Mouse (Mus musculus) embryonic facial prominence, embryonic 15.5 days (tissue): ENCODE measurements at regions not wholly inside any gene's neighbourhood (a gene's known extent, or its start where the extent isn't known, plus 50 kb on each side); places are given as distances from the start of the nearest gene placed in this dataset.

Source experiments
- ATAC-seq: fragments of 200-750 bp; cut with Nextera tagmentation; 2 replicates; pipeline ENCODE4 v1.8.0; 2017; ENCODE audit warnings: low read depth, moderate TSS enrichment; ENCODE audit not compliant: insufficient number of reproducible peaks, low FRiP score, low TSS enrichment
- H3K27ac ChIP-seq: fragments of 300-500 bp; sonication (generic); replicated peaks from 2 replicates; pipeline ENCODE4 v1.5.1; 2015; ENCODE audit warnings: mild to moderate bottlenecking, inconsistent platforms
- H3K27me3 ChIP-seq: fragments of 300-500 bp; sonication (generic); 2 replicates; pipeline ENCODE4 v1.6.1; 2015; ENCODE audit warnings: inconsistent platforms
- H3K36me3 ChIP-seq: fragments of 300-500 bp; sonication (generic); 2 replicates; pipeline ENCODE4 v1.6.1; 2015; ENCODE audit warnings: mild to moderate bottlenecking, inconsistent platforms
- H3K4me1 ChIP-seq: fragments of 300-500 bp; sonication (generic); 2 replicates; pipeline ENCODE4 v1.6.1; 2015; ENCODE audit warnings: inconsistent platforms
- H3K4me2 ChIP-seq: fragments of 300-500 bp; sonication (generic); replicated peaks from 2 replicates; pipeline ENCODE4 v1.6.1; 2015; ENCODE audit warnings: mild to moderate bottlenecking, inconsistent platforms
- H3K4me3 ChIP-seq: fragments of 300-500 bp; sonication (generic); replicated peaks from 2 replicates; pipeline ENCODE4 v1.5.1; 2015; ENCODE audit warnings: mild to moderate bottlenecking, inconsistent platforms
- H3K9ac ChIP-seq: fragments of 300-500 bp; sonication (generic); 2 replicates; pipeline ENCODE4 v1.6.1; 2015; ENCODE audit warnings: inconsistent platforms
- H3K9me3 ChIP-seq: fragments of 300-500 bp; sonication (generic); replicated peaks from 2 replicates; pipeline ENCODE4 v1.6.1; 2016; ENCODE audit warnings: inconsistent platforms
- WGBS: fragments of 180-500 bp; shearing (Covaris S2); methylation state at CpG from one replicate; pipeline ENCODE4 v1.1.7; 2015; 5-methylcytosine and 5-hydroxymethylcytosine counted together

GRCm38 (mm10) chr4:140463296-140463695 lies 202.5 kb downstream of the Arhgef10l start:
- H3K9ac ChIP-seq, result no peak overlapping the region
- no peak overlapping the region for H3K4me2 ChIP-seq
- no peak overlapping the region for H3K27ac ChIP-seq
- H3K36me3 ChIP-seq, result no peaks in the 10 kb centered on the region
- no peaks in the 10 kb centered on the region for H3K27me3 ChIP-seq
- H3K9me3 ChIP-seq, result no peaks in the 10 kb centered on the region
- no peak overlapping the region for H3K4me3 ChIP-seq
- WGBS, result 38% methylated on average over 7 of the region's 7 CpGs
- ATAC-seq, result no peak
- H3K4me1 ChIP-seq, result no peaks in the 10 kb centered on the region

- Histone ChIP-seq H3K4me3 (no peak overlapping the region), H3K27me3 (no peaks in the 10 kb centered on the region), H3K9me3 (no peaks in the 10 kb centered on the region), H3K9ac (no peak overlapping the region), H3K4me1 (no peaks in the 10 kb centered on the region), H3K27ac (no peak overlapping the region), H3K36me3 (no peaks in the 10 kb centered on the region), H3K4me2 (no peak overlapping the region)
- 89% methylated on average over 16 of the region's 16 CpGs for WGBS
- no peak for ATAC-seq
Observed at GRCm38 (mm10) chr4:140461317-140461716, 204.5 kb downstream of the Arhgef10l start.

- no peak overlapping the region for H3K4me2 ChIP-seq
- WGBS, result 83% methylated on average over 10 of the region's 10 CpGs
- H3K4me3 ChIP-seq, result no peak overlapping the region
- H3K27me3 ChIP-seq, result no peaks in the 10 kb centered on the region
- ATAC-seq, result no peak
- H3K9ac ChIP-seq, result no peak overlapping the region
- no peaks in the 10 kb centered on the region for H3K4me1 ChIP-seq
- no peaks in the 10 kb centered on the region for H3K36me3 ChIP-seq
- H3K9me3 ChIP-seq, result no peaks in the 10 kb centered on the region
- no peak overlapping the region for H3K27ac ChIP-seq
Observed at GRCm38 (mm10) chr4:140449062-140449461, 202.5 kb upstream of the Igsf21 start.

- no peak overlapping the region for H3K27ac ChIP-seq
- no peaks in the 10 kb centered on the region for H3K27me3 ChIP-seq
- no peak for ATAC-seq
- H3K9me3 ChIP-seq, result no peaks in the 10 kb centered on the region
- WGBS, result 85% methylated on average over 6 of the region's 6 CpGs
- no peaks in the 10 kb centered on the region for H3K36me3 ChIP-seq
- no peak overlapping the region for H3K4me3 ChIP-seq
- no peak overlapping the region for H3K9ac ChIP-seq
- H3K4me2 ChIP-seq, result no peak overlapping the region
- no peaks in the 10 kb centered on the region for H3K4me1 ChIP-seq
Observed at GRCm38 (mm10) chr4:140446455-140446854, 199.9 kb upstream of the Igsf21 start.

- no peak for ATAC-seq
- WGBS, result 75% methylated on average over 5 of the region's 5 CpGs
- Histone ChIP-seq H3K9me3 (no peaks in the 10 kb centered on the region), H3K4me3 (no peak overlapping the region), H3K4me1 (no peaks in the 10 kb centered on the region), H3K36me3 (no peaks in the 10 kb centered on the region), H3K9ac (no peak overlapping the region), H3K4me2 (no peak overlapping the region), H3K27ac (no peak overlapping the region), H3K27me3 (no peaks in the 10 kb centered on the region)
Observed at GRCm38 (mm10) chr4:140445931-140446330, 199.3 kb upstream of the Igsf21 start.

- H3K36me3 ChIP-seq, result no peaks in the 10 kb centered on the region
- no peaks in the 10 kb centered on the region for H3K9me3 ChIP-seq
- H3K27me3 ChIP-seq, result no peaks in the 10 kb centered on the region
- H3K4me3 ChIP-seq, result no peak overlapping the region
- no peak for ATAC-seq
- H3K27ac ChIP-seq, result no peak overlapping the region
- no peaks in the 10 kb centered on the region for H3K4me1 ChIP-seq
- no peak overlapping the region for H3K9ac ChIP-seq
- 75% methylated on average over 6 of the region's 6 CpGs for WGBS
- no peak overlapping the region for H3K4me2 ChIP-seq
Observed at GRCm38 (mm10) chr4:140443221-140443620, 196.6 kb upstream of the Igsf21 start.

- H3K9ac ChIP-seq, result no peak overlapping the region
- no peak for ATAC-seq
- no peak overlapping the region for H3K4me2 ChIP-seq
- no peak overlapping the region for H3K27ac ChIP-seq
- no peaks in the 10 kb centered on the region for H3K4me1 ChIP-seq
- no peak overlapping the region for H3K4me3 ChIP-seq
- no peaks in the 10 kb centered on the region for H3K36me3 ChIP-seq
- no peaks in the 10 kb centered on the region for H3K9me3 ChIP-seq
- WGBS, result 84% methylated on average over 8 of the region's 8 CpGs
- no peaks in the 10 kb centered on the region for H3K27me3 ChIP-seq
Observed at GRCm38 (mm10) chr4:140441805-140442204, 195.2 kb upstream of the Igsf21 start.

GRCm38 (mm10) chr4:140439856-140440255 lies 193.3 kb upstream of the Igsf21 start:
- Histone ChIP-seq H3K4me1 (no peaks in the 10 kb centered on the region), H3K4me2 (no peak overlapping the region), H3K9ac (no peak overlapping the region), H3K36me3 (no peaks in the 10 kb centered on the region), H3K9me3 (no peaks in the 10 kb centered on the region), H3K4me3 (no peak overlapping the region), H3K27me3 (no peaks in the 10 kb centered on the region), H3K27ac (no peak overlapping the region)
- no peak for ATAC-seq
- 20% methylated on average over 3 of the region's 3 CpGs for WGBS

- no peak overlapping the region for H3K9ac ChIP-seq
- H3K4me2 ChIP-seq, result no peak overlapping the region
- no peak overlapping the region for H3K27ac ChIP-seq
- no peak for ATAC-seq
- no peaks in the 10 kb centered on the region for H3K4me1 ChIP-seq
- no peaks in the 10 kb centered on the region for H3K9me3 ChIP-seq
- H3K36me3 ChIP-seq, result no peaks in the 10 kb centered on the region
- H3K4me3 ChIP-seq, result no peak overlapping the region
- H3K27me3 ChIP-seq, result no peaks in the 10 kb centered on the region
- 48% methylated on average over 3 of the region's 3 CpGs for WGBS
Observed at GRCm38 (mm10) chr4:140436030-140436429, 189.4 kb upstream of the Igsf21 start.

- Histone ChIP-seq H3K9ac (no peak overlapping the region), H3K9me3 (no peaks in the 10 kb centered on the region), H3K4me1 (no peaks in the 10 kb centered on the region), H3K4me3 (no peak overlapping the region), H3K4me2 (no peak overlapping the region), H3K27me3 (no peaks in the 10 kb centered on the region), H3K36me3 (no peaks in the 10 kb centered on the region), H3K27ac (no peak overlapping the region)
- ATAC-seq, result no peak
- 67% methylated on average over 11 of the region's 11 CpGs for WGBS
Observed at GRCm38 (mm10) chr4:140433744-140434542, 187.4 kb upstream of the Igsf21 start.

GRCm38 (mm10) chr4:140432101-140432500 lies 185.5 kb upstream of the Igsf21 start:
- WGBS, result 72% methylated on average over 7 of the region's 7 CpGs

GRCm38 (mm10) chr4:140427039-140427438 lies 180.5 kb upstream of the Igsf21 start:
- ATAC-seq, result no peak
- Histone ChIP-seq H3K9ac (no peak overlapping the region), H3K4me2 (no peak overlapping the region), H3K4me1 (no peaks in the 10 kb centered on the region), H3K9me3 (no peaks in the 10 kb centered on the region), H3K27ac (no peak overlapping the region), H3K4me3 (no peak overlapping the region), H3K36me3 (no peaks in the 10 kb centered on the region), H3K27me3 (no peaks in the 10 kb centered on the region)
- WGBS, result 78% methylated on average over 3 of the region's 3 CpGs

More at GRCm38 (mm10) chr4:140432101-140432500, 185.5 kb upstream of the Igsf21 start:
- Histone ChIP-seq H3K4me1 (no peaks in the 10 kb centered on the region), H3K27me3 (no peaks in the 10 kb centered on the region), H3K4me3 (no peak overlapping the region), H3K9ac (no peak overlapping the region), H3K4me2 (no peak overlapping the region), H3K9me3 (no peaks in the 10 kb centered on the region), H3K36me3 (no peaks in the 10 kb centered on the region), H3K27ac (no peak overlapping the region)
- ATAC-seq, result no peak
